Mouse (Mus musculus): ENCODE data around the gene Wbp1l. TPM values are rescaled to one million over a fixed set of nuclear protein-coding genes. Genes with fewer than 3 reads are reported as not detected.

The Wbp1l gene
- 33.5 TPM for polyA plus RNA-seq (2012; fragmentation: generic; extraction: Trizol)
- long read RNA-seq, experiment 1, partial matches to known transcripts: 19 of 27 reads
- long read RNA-seq, experiment 1, other reads (novel, unspliced or antisense): 2 of 27 reads
- long read RNA-seq, experiment 2, transcript Wbp1l-201 (5 exons, 3,911 nt): major isoform, 57 of 103 reads
- long read RNA-seq, experiment 2, transcript Wbp1l-204 (4 exons, 3,900 nt): minor isoform, 19 of 103 reads
- long read RNA-seq, experiment 2, partial matches to known transcripts: 0 of 103 reads
- long read RNA-seq, experiment 2, other reads (novel, unspliced or antisense): 25 of 103 reads

DNA sequence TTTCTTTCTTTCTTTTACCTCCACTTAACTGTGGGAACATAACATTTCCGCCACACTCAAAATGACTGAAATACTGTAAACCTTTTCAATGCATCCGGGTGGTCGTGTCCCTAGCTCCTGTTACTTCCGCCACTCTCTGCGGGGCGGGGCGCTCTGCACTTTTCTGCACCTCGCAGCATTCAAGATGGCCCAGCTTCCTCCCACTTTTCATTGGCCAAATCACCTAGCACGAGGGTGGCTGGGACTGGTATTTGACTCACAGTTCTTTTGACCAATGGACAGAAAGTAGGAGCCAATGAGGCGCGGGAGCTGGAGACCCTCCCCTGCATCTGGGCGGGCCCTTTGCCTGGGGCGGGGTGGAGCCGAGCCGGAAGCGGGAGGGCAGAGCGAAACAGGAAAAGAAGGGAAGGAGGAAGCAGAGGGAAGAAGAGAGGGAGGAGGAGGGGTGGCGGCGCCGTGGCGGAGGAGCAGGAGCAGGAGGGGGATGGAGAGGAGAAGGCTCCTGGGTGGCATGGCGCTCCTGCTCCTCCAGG, at the start of gene Wbp1l:
Gene Wbp1l (plus strand): TSS at position 365 of the 533 bp plus-strand sequence.
- peak within 1 kb of the TSS; percentile 93 for H3K4me3 ChIP-seq (ENCODE audit: insufficient read depth, poor library complexity, severe bottlenecking)
- TF ChIP-seq MAX (IDR thresholded peaks at IDR 0.05) (peak; percentile 52), MYOG (IDR thresholded peaks at IDR 0.05; ENCODE audit: control insufficient read depth, extremely low read depth, insufficient read length) (no peak)
- peaks cover 48% of the 10 kb centered on the region for H3K79me2 ChIP-seq (ENCODE audit: control insufficient read depth, insufficient read depth)
- H3K27me3 ChIP-seq (ENCODE audit: control insufficient read depth, insufficient read depth, insufficient read length): no peaks in the 10 kb centered on the region
- peak within 1 kb of the TSS; percentile 84 for H3ac ChIP-seq (ENCODE audit: control insufficient read depth, insufficient read length, low read depth)
- H3K79me3 ChIP-seq (ENCODE audit: low read depth): peaks cover 39% of the 10 kb centered on the region
- no peaks in the 10 kb centered on the region for H3K36me3 ChIP-seq (ENCODE audit: control insufficient read depth, insufficient read depth)

DNA sequence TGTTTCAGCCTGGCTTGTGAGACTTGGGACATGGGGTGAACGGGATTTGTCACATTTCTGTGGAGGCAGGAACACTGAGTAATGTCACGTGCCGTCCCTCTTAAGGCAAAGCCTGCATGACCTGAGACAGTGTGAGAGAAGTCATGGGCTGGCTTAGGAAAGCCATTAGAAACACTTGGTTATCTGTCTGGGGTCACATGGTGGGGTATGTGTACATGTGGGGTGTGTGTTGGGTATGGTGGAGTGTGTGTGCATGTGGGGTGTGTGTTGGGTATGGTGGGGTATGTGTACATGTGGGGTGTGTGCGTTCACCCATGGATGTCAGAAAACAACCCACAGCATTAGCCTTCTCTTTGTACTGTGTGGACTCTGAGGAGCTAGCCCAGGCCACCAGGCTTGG, 48.5 kb upstream of the Wbp1l start:
- TF ChIP-seq FOSL1 (IDR thresholded peaks at IDR 0.05; ENCODE audit: insufficient read depth, low read length, poor library complexity, severe bottlenecking) (no peak), MYOG (IDR thresholded peaks at IDR 0.05; ENCODE audit: control insufficient read depth, extremely low read depth, insufficient read length) (no peak), MAX (IDR thresholded peaks at IDR 0.05) (no peak), CEBPB (IDR thresholded peaks at IDR 0.05; ENCODE audit: low read depth) (no peak), CTCF (IDR thresholded peaks at IDR 0.05; ENCODE audit: control insufficient read depth, insufficient read depth, insufficient read length) (no peak), USF1 (IDR thresholded peaks at IDR 0.05; ENCODE audit: low read depth) (no peak), MYOD1 (IDR thresholded peaks at IDR 0.05; ENCODE audit: control insufficient read depth, insufficient read length, low read depth) (no peak)
- Histone ChIP-seq H3K27me3 (ENCODE audit: control insufficient read depth, insufficient read depth, insufficient read length) (no peaks in the 10 kb centered on the region), H3K36me3 (ENCODE audit: control insufficient read depth, insufficient read depth) (peaks cover 5% of the 10 kb centered on the region), H3K79me2 (ENCODE audit: control insufficient read depth, insufficient read depth) (no peaks in the 10 kb centered on the region), H3K79me3 (ENCODE audit: low read depth) (no peaks in the 10 kb centered on the region), H3ac (ENCODE audit: control insufficient read depth, insufficient read length, low read depth) (no peak overlapping the region), H3K4me3 (ENCODE audit: insufficient read depth, poor library complexity, severe bottlenecking) (no peak overlapping the region)

DNA sequence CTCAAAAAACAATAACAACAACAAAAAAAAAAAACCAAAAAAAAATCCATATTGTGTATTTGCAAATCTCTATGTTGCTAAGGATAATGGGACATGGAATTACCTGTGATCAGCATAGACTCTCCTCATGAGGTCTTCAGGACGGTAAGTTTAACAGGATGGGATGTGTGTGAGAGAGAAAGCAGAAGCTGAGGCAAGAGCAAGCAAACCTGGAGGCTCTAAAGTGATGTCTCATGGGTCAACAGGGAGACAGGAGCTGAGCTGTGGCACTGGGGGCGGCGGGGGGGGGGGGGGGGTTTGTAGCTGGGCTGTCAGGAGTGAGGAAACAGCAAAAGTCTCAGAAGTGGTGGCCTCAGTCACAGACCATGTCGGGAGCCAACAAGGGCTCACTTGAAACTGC, 46.4 kb upstream of the Wbp1l start:
- no peak overlapping the region for H3K4me3 ChIP-seq (ENCODE audit: insufficient read depth, poor library complexity, severe bottlenecking)
- no peaks in the 10 kb centered on the region for H3K79me3 ChIP-seq (ENCODE audit: low read depth)
- H3K36me3 ChIP-seq (ENCODE audit: control insufficient read depth, insufficient read depth): peaks cover 5% of the 10 kb centered on the region
- H3K27me3 ChIP-seq (ENCODE audit: control insufficient read depth, insufficient read depth, insufficient read length): no peaks in the 10 kb centered on the region
- H3ac ChIP-seq (ENCODE audit: control insufficient read depth, insufficient read length, low read depth): no peak overlapping the region
- TF ChIP-seq MYOG (IDR thresholded peaks at IDR 0.05; ENCODE audit: control insufficient read depth, extremely low read depth, insufficient read length) (no peak), CEBPB (IDR thresholded peaks at IDR 0.05; ENCODE audit: low read depth) (no peak), MAX (IDR thresholded peaks at IDR 0.05) (no peak), MYOD1 (IDR thresholded peaks at IDR 0.05; ENCODE audit: control insufficient read depth, insufficient read length, low read depth) (no peak), USF1 (IDR thresholded peaks at IDR 0.05; ENCODE audit: low read depth) (no peak), FOSL1 (IDR thresholded peaks at IDR 0.05; ENCODE audit: insufficient read depth, low read length, poor library complexity, severe bottlenecking) (no peak), CTCF (IDR thresholded peaks at IDR 0.05; ENCODE audit: control insufficient read depth, insufficient read depth, insufficient read length) (no peak)
- no peaks in the 10 kb centered on the region for H3K79me2 ChIP-seq (ENCODE audit: control insufficient read depth, insufficient read depth)

DNA sequence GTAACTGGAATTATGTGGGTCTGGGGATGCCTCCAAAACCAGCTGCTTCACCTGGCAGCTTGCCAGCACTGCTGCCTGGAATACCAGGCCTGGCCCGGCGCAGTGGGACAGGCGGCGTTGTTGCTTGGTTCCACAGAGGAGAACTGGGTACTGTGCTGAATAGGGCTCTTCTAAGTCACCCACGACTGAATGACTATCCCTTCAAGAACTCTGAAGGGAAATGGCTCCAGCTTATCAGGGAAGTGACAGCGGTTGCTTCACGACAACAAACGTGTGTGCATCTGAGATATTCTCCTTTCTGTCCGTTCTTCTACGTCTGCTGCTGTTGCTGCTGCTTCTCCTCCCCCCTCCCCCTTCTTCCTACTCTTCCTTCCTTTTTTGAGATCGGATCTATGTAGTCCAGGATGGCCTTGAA, 45.3 kb upstream of the Wbp1l start:
- H3K79me2 ChIP-seq (ENCODE audit: control insufficient read depth, insufficient read depth): no peaks in the 10 kb centered on the region
- no peaks in the 10 kb centered on the region for H3K27me3 ChIP-seq (ENCODE audit: control insufficient read depth, insufficient read depth, insufficient read length)
- no peak overlapping the region for H3K4me3 ChIP-seq (ENCODE audit: insufficient read depth, poor library complexity, severe bottlenecking)
- no peak for TF ChIP-seq MYOD1 (IDR thresholded peaks at IDR 0.05; ENCODE audit: control insufficient read depth, insufficient read length, low read depth)
- no peak for TF ChIP-seq USF1 (IDR thresholded peaks at IDR 0.05; ENCODE audit: low read depth)
- no peak for TF ChIP-seq MAX (IDR thresholded peaks at IDR 0.05)
- TF ChIP-seq MYOG (IDR thresholded peaks at IDR 0.05; ENCODE audit: control insufficient read depth, extremely low read depth, insufficient read length): no peak
- TF ChIP-seq FOSL1 (IDR thresholded peaks at IDR 0.05; ENCODE audit: insufficient read depth, low read length, poor library complexity, severe bottlenecking): no peak
- TF ChIP-seq CEBPB (IDR thresholded peaks at IDR 0.05; ENCODE audit: low read depth): no peak
- no peak for TF ChIP-seq CTCF (IDR thresholded peaks at IDR 0.05; ENCODE audit: control insufficient read depth, insufficient read depth, insufficient read length)
- H3K36me3 ChIP-seq (ENCODE audit: control insufficient read depth, insufficient read depth): peaks cover 5% of the 10 kb centered on the region
- H3K79me3 ChIP-seq (ENCODE audit: low read depth): no peaks in the 10 kb centered on the region
- H3ac ChIP-seq (ENCODE audit: control insufficient read depth, insufficient read length, low read depth): no peak overlapping the region

DNA sequence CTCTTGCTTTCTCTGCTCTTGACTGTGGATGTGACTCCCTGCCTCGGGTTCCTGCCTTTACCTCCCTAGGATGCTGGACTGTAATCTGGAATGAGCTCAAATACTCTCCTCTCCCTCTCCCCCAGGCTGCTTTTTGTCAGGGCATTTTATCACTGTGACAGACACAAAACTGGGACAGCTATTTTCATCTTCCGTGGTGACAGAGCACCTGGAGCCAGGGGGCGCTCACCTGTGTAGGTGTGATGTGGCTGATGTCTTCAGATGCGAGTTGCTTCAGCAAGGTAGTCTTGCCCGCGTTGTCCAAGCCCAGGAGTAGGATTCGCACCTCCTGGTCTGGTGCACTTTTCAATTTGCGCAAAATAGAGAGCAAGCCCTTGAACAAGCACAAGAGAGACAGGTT, 40.9 kb upstream of the Wbp1l start:
- Histone ChIP-seq H3K27me3 (ENCODE audit: control insufficient read depth, insufficient read depth, insufficient read length) (no peaks in the 10 kb centered on the region), H3K79me2 (ENCODE audit: control insufficient read depth, insufficient read depth) (no peaks in the 10 kb centered on the region), H3K36me3 (ENCODE audit: control insufficient read depth, insufficient read depth) (peaks cover 5% of the 10 kb centered on the region), H3ac (ENCODE audit: control insufficient read depth, insufficient read length, low read depth) (no peak overlapping the region), H3K79me3 (ENCODE audit: low read depth) (no peaks in the 10 kb centered on the region), H3K4me3 (ENCODE audit: insufficient read depth, poor library complexity, severe bottlenecking) (no peak overlapping the region)
- TF ChIP-seq MYOG (IDR thresholded peaks at IDR 0.05; ENCODE audit: control insufficient read depth, extremely low read depth, insufficient read length): no peak
- no peak for TF ChIP-seq FOSL1 (IDR thresholded peaks at IDR 0.05; ENCODE audit: insufficient read depth, low read length, poor library complexity, severe bottlenecking)
- no peak for TF ChIP-seq USF1 (IDR thresholded peaks at IDR 0.05; ENCODE audit: low read depth)
- TF ChIP-seq CEBPB (IDR thresholded peaks at IDR 0.05; ENCODE audit: low read depth): no peak
- no peak for TF ChIP-seq MYOD1 (IDR thresholded peaks at IDR 0.05; ENCODE audit: control insufficient read depth, insufficient read length, low read depth)
- TF ChIP-seq MAX (IDR thresholded peaks at IDR 0.05): no peak
- no peak for TF ChIP-seq CTCF (IDR thresholded peaks at IDR 0.05; ENCODE audit: control insufficient read depth, insufficient read depth, insufficient read length)

Measured in C2C12 (cell line).